Mouse (Mus musculus): Measurements from ENCODE around the gene Fads6.

The Fads6 gene

DNA sequence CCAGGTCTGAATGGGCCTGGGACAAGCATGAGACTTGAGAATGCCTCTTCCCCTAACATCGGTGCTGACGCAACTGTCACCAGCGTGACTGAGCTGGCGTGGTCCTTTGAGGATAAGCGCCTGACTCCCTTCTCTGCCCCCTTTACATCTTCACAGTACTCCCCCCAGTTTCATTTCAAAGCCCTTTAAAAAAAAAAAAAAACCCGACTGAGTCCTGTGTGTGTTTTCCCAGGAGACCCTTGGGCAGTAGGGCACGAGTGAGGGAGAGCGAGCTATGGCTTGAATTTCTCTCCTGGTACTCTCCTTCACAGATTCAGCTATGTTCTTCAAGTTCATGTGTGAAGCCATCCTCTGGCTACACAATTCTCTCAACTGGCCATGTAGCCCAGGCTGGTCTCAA is 697 bp upstream of the Fads6 start:
- DNase-seq: no peak

DNA sequence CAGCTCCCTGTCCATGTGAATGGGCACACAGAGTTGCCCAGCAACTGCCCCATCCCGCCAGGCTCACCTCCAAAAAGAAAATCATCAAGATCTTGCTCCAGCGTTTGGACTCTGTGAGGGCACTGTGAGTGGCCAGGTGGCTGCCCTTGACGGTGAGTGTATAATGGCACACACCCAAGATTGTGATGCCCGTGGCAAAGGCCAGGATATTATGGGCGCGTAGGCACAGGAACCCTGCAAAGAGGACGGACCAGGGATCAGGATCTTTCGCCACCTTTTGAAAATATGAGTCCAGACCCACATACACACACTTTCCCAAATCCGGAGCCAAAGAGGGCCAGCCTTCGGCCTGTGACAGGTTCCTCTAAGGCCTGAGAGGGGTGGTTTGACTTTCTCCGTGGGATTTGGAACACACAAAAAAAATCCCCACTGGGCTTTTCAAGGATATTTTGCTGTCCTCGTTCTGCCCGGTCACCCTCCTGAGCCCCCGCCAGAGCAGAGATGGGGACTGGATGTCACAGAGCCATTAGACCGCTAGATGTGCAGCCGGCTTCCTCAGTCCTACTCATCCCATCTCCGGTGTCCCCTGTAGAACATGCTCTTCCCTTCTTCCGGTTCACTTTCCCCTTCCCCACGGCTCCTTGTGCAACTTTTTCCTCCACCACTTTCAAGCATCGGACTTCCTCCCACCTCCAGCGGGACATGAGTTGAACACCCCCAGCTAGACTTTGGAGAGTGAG is 822 bp downstream of the Fads6 start:
- no peak for DNase-seq

- no peak for DNase-seq
Observed at GRCm38 (mm10) chr11:115295939-115296338, 1.5 kb downstream of the Fads6 start.

GRCm38 (mm10) chr11:115292631-115293375 is 4.7 kb downstream of the Fads6 start:
- peak; percentile 46 for DNase-seq

DNA sequence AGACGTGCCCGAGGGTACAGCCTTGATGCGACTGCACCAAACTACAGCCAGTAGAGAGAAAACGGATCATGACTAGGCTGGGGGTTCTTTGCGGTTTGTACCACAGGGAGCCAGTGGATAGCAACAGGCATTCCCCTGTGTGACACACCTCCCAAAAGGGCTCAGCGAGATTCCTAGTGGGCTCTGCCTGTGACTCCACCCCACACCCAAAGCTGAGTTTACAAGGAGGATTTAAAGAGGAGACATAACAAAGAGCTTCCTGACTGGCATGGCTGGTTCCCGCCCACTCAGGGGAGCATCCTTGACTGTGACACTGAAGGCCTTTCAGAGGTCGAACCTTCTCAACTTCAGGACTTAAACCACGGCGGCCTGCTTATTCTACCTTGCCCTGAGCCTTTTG is 6.0 kb downstream of the Fads6 start:
- DNase-seq: no peak

DNA sequence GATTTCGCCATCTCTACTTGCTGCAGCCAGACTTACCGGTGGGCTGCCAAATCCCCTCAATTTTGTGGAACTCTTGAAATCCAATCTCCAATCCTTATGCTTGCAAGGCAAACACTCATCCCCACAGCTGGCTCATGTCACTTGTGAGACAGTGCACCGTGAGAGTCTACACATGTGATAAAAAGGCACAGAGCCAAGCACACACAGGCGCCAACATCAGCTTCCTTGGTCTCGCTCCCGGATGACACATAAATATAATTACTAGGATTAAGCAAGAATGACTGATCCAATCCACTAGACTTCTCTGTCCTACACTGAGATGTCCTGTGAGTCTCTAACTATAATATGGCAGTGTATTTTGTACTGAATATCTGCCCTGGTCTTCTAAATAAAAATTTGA is 6.5 kb downstream of the Fads6 start:
- no peak for DNase-seq

DNA sequence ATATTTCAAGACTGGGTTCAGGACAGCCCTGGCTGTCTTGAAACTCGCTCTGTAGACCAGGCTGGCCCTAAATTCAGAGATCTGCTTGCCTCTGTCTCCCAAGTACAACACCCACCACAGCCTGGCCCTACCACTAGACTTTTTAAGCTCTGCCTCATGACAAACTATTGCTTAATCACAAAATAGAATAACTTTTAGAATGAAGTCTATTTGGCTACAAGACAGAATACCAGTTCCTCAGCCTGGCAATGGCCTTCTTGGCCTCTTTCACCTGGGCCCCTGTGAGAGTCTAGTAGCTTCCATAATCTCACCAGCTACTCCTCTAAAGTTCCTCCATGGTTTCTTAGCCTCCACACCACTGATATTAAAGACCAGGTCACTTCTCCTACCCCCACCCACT is 7.1 kb downstream of the Fads6 start:
- no peak for DNase-seq

DNA sequence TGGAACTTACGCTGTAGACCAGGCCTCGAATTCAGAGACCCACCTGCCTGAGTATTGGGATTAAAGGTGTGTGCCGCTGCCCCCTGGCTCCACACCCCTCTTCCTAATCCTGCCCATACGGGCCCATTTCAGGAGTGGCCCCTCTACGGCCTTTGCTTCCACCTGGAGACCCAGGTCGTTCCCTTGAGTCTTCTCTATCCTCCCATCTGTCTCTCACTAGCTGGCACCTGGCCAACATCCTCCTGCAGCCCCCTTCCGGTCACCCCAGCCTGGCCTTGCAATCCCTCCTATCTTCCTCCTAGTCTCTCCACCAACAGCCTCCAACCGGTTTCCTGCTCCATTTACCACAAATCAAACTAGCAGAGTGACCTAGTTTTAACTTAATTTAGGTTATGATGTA is 7.6 kb downstream of the Fads6 start:
- no peak for DNase-seq

DNA sequence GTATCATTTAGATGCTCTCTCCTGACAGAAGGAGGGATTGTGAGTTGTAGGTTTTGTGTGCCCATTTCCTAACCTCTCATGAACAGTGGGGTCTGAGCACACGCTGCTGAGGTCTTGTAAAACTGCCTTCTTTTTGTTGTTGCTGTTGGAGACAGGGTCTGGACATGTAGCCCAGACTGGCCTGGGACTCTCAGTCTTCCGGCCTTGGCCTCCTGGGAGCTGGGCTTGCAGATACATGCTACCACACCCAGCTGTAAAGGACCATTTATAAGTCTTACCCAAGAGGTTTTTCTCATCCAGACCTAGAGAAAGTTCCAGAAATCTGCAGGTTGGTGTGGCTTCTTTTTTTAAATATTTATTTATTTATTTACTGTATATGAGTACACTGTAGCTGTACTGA is 9.2 kb downstream of the Fads6 start:
- no peak for DNase-seq

DNA sequence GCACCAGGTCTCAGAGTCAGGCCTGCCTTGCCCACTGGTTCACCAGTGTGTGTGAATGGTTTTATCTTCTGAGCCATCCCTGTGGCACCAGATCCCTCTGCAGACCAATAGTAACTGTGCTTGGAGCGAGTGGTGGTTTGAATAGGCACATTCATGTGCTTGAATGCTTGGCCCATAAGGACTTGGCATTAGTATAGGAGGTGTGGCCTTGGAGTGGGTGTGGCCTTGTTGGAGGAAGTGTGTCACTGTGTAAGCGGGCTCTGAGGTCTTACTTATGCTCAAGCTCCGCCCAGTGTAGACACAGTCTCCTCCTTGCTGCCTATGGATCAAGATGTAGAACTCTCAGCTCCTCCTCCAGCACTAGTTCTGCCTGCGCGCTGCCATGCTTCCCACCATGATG is 10.1 kb downstream of the Fads6 start:
- no peak for DNase-seq

GRCm38 (mm10) chr11:115286201-115286993 is 11.1 kb downstream of the Fads6 start:
- DNase-seq: no peak

DNA sequence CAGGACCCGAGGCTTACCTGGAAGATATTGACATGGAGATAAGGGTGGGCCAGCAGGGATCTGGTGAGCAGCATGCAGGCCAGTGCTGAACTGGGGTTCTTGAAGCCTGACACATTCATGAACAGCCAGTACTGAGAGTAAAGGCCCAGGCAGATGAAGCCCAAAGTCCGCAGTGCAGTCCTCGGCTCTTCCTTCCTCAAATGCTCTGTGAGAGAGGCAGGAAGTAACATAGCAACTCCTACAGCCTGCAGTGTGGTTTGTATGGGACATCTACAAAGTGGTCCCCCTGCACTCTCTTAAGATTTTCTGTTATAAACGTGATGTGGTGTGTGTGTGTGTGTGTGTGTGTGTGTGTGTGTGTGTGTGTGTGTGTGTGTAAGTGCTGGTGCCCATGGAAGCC is 12.2 kb downstream of the Fads6 start:
- no peak for DNase-seq

DNA sequence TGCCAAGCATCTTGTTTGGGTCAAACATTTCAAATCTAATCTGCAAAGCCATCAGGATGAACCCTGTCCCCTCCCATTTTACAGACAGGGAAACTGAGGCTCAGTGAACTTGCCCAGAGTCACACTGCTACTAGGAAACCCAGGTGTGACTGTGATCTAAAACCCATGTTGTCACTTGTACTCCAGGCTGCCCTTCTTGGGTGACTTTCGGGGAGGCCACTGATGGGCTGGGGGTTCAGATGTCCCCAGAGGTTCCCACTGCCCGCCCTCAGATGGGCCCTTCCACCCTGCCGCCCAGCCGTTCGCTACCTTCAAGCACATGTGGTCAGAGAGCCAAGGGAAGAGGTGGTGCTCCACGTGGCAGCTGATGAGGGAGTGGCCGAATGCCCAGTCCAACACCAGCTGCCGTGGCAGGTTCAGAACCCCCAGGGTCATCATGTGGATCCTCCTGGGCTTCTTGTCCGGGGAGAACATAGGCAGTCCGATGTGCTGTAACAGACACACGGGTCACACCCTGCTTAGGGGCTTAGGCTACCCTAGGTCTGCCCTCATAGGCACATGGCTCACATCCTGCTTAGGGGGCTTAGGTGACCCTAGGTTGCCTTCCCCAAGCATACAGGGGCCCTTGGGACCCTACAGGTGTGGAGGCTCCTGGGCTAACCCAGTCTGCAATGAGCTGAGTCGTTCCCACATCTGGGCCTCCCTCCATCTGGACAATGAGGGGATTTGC is 13.4 kb downstream of the Fads6 start:
- no peak for DNase-seq

DNA sequence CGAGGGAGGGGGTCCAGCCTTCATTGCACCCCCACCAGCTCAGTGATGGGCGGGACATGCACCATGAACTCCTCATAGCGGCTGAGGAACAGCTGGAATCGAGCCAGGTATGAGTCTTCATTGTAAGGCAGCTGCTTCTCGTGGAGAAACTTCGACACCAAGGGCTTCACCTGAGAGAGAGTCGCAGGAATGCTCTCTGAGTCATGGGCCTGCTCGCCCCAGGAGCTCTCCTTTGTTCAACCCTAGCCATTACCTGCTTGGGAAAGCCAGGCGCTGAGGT is 14.0 kb downstream of the Fads6 start:
- no peak for DNase-seq

DNA sequence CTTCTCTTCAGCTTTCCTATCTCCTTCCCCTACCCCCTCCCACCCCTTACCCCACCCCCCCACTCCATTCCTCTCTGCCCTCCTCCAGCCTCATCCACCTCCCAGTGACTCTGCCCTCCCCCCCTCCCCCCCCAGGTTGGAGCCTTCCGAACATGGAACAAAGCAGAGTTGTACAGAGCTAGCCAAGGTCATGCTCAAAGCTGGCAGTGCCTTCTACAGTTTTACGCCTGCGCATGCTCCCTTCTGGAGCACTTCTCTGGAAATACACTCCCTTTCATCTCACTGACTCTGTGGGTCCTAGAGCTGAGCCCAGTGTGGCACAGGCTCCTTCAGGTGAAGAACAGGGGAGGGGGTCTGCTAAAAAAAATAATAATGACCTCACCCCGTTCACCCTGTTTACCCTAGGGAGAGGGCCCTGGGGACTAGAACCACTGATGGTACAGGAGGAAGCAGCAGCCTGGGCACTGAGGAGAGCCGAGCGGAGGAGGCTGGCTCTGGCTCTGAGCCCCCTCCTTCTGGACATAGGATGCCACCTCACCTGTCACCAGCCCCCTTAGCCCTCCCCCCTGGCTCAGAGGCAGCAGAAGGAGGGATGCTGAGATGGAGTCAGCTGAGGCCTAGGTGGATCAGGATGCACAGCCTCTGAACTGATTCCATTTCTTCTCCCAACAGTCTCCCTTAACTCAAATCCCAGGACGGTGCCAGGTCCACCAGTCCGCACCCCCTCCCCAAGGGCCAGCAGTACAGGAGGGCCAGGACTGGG is 14.6 kb downstream of the Fads6 start:
- DNase-seq: no peak

- no peak for DNase-seq
Observed at GRCm38 (mm10) chr11:115282295-115282694, 15.2 kb downstream of the Fads6 start.

DNA sequence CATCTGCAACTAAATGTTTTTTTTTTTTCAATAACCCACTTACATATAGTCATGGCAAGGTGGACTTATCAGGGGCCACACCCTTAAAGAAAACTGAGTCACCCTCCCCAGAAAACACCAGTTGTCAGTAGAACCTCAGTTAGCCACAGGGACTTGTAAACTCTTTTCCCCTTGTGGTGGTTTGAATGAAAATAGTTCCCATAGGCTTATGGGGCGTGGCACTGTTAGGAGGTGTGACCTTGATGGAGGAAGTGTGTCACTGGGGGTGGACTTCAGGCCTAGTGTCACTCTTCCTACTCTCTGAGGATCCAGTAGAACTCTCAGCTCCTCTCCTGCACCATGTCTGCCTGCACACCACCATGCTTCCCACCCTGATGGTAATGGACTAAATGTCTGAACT is 17.7 kb downstream of the Fads6 start:
- peak; percentile 30 for DNase-seq

DNA sequence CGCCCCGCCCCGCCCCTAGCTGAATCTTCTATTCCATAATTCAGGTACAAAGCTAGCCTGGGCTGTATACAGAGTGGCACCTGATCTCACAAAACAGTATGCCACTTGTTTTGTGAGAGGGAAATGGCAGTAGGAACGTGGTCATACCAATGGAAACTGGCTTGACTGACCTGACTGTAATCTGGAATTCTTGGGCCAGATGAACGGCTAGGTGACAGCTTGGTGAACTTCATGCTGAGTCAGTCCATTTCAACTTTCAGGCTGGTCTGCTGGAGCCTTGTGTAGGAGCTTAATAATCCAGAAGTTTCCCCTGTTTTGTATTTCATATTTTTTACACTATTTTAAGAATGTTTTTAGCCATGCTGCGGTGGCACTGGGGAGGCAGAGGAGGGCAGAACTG is 19.3 kb downstream of the Fads6 start:
- DNase-seq: no peak

GRCm38 (mm10) chr11:115277604-115277975 is 19.9 kb downstream of the Fads6 start:
- no peak for DNase-seq

GRCm38 (mm10) chr11:115276780-115277603 is 20.5 kb downstream of the Fads6 start, which contains the start of gene Fdxr:
Gene Fdxr (minus strand): TSS chr11:115277050.
- DNase-seq: peak; percentile 99

GRCm38 (mm10) chr11:115275954-115276353 is 21.5 kb downstream of the Fads6 start:
- DNase-seq: no peak

DNA sequence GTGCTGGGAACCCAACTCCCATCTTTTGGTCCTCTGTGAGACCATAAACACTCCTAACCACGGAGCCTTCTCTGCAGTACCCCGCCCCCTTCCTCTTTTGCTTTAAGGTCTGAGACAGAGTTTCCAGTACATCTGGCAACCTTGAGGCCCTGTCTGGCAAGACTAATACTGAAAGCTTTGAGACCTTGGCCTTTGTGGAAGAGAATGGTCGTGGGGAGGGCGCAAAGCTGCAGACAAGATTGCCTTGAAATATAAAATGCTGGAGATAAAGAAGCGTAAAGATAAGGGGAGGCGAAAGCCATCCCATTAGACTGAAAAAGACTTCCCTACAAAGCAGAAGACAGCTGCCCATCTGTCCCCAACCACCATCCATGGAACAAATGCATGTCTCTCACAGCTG is 22.0 kb downstream of the Fads6 start:
- no peak for DNase-seq
